Mouse (Mus musculus) left cerebral cortex, adult 9 months (tissue): Measurements from ENCODE around the gene Prl6a1.

ENCODE experiments used
- DNase-seq, 2 experiments: peaks; one replicate each; pipeline ENCODE4 v3.0.0; 2022; ENCODE audit warnings: low spot score in 2 of 2

Gene Prl6a1

GRCm38 (mm10) chr13:27312334-27313225 is at the start of gene Prl6a1:
Gene Prl6a1, plus strand, starts transcription at chr13:27312627.
- DNase-seq = no peak

- DNase-seq = no peak
These were observed 22.6 kb downstream of the Prl6a1 start for GRCm38 (mm10) chr13:27334989-27335388.

GRCm38 (mm10) chr13:27342733-27343275 is 30.4 kb downstream of the Prl6a1 start:
- no peak for DNase-seq

- no peak for DNase-seq
These were observed 32.9 kb downstream of the Prl6a1 start, which contains the start of gene Prl8a2 for GRCm38 (mm10) chr13:27345373-27345772. Gene Prl8a2, plus strand, starts transcription at chr13:27345673.
